Mouse (Mus musculus) liver, embryonic 14 days (tissue): ENCODE data around the gene Baz2a. TPM values are rescaled to one million over a fixed set of nuclear protein-coding genes. Genes with fewer than 3 reads are reported as not detected.

Source experiments
- polyA plus RNA-seq: library from polyadenylated mRNA; depleted of rRNA; stranded (reverse); fragments of >200 nt; gene quantifications from 2 replicates; pipeline ENCODE4 v1.2.3, GENCODE M21; 2012; rRNA removed

Gene Baz2a
- polyA plus RNA-seq = 9.0 and 10.6 TPM in 2 replicates

DNA sequence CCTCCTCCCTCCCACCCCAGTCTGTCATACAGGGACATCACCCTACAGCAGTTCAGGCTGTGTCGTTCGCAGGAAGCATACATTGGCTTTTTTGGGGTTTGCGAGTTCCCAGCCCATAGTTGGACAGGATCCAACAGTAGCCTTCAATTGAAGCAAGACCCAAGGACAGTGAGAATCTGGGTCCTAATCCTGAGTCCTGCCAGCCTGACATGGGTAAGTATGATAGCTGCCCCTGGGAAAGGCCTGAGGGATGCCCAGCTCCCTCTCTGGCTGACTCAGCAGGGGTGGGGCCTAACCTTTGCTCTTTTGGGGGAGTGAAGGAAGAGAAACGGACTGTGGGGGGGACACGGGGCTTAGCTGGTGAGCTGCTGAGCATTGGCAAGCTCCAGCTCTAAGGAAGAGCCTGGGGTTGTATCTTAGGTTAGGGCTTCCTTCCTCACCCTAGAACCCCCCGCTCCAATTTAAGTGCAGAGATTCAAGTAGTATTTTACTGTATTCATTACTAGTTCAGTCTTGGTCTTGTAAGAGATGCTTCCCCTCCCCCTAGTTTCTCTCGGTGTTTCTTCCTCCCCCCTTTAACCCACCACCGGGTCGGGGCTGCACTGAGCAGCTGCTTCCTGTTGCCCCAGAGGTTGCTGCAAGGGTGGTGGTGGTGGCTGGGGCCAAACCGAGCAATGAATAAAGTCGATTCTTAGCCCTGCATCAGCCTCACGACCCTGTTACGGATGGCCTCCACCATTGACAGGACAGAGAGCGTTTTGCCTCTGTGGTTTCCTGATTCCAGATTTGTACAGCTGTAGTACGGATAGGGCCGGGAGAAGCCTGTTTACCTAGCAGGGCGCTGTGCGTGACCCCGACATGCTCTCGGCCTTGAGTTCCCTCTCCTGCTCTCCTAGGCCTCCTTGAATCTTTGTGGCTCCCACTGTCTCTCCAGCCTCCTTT lies at the start of gene Baz2a:
Gene Baz2a (plus strand): TSS at position 14 of the 942 bp plus-strand sequence.

DNA sequence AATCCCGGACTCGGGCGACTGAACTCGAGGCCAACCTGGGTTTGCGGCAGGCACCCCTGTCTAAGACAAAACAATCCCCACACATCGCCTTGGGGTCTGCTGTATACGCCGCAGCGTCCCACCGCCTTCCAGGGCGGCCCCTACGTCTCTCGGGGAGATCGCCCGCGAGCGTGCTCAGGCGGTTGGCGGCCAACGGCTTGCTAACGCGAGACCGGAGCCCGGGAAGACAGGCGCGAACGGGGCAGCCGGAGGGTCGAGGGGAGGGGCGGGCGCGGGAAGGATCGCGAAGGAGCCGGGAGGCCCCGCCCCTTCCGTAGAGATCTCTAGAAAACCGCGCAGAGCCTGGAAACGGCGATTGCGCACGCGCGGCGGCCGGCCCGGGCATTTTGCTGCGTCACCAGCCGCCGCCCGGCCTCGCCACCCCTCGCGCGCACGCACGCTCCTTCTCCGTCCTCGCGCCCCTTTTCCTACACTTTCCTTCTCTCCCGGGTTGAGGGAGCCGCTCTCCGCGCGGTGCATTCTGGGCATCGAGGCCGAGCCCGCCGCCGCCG lies 32.7 kb upstream of the Baz2a start, which contains the start of gene Ptges3:
Gene Ptges3 (plus strand): TSS at position 354 of the 551 bp plus-strand sequence.

DNA sequence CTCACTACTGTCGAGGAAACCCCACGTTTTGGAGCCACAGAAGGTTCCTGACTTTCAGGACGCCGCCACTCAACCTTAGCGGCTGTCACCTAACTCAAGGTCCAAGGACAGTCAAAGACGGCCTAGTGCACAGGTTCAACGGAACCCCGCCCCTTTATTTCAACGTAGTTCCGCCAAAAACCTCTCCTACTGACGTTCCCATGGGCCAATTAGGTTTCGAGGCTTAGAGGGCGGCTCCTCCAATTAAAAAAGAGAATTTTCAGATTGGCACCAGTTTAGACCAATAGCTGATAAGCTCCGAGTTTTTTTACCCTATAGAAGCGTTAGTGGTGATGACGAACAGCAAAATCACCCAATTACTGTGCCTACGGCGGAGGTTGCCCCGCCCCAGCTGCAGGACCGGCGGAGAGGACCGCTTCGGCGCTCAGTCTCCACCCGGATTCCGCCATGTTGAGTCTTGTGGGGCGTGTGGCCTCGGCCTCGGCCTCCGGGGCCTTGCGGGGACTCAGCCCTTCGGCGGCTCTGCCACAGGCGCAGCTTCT lies 8.4 kb upstream of the Baz2a start, which contains the start of gene Atp5b:
Gene Atp5b (plus strand): TSS at position 394 of the 542 bp plus-strand sequence.

Other genes with a start within 250 kb of the Baz2a start
- gene Rdh19, start 241.6 kb upstream of the Baz2a start, polyA plus RNA-seq = 0.02 and 0.05 TPM in 2 replicates
- 0.09 and 0.12 TPM in 2 replicates for gene Rdh16f2, start 225.1 kb upstream of the Baz2a start, polyA plus RNA-seq
- gene Rdh7, start 202.8 kb upstream of the Baz2a start, polyA plus RNA-seq = 1.0 and 1.3 TPM in 2 replicates
- 0.02 TPM in 1 of 2 replicates, not detected in the other for gene Sdr9c7, start 193.1 kb upstream of the Baz2a start, polyA plus RNA-seq
- gene Hsd17b6, start 84.0 kb upstream of the Baz2a start, polyA plus RNA-seq = 0.10 TPM in 1 of 2 replicates, not detected in the other
- 45.2 and 51.2 TPM in 2 replicates for gene Prim1, start 76.4 kb upstream of the Baz2a start, polyA plus RNA-seq
- gene Naca, start 56.0 kb upstream of the Baz2a start, polyA plus RNA-seq = 343 and 396 TPM in 2 replicates
- gene Ptges3, start 32.6 kb upstream of the Baz2a start, polyA plus RNA-seq = 45.9 and 53.1 TPM in 2 replicates
- 942 and 1,051 TPM in 2 replicates for gene Atp5b, start 8.3 kb upstream of the Baz2a start, polyA plus RNA-seq
- gene Rbms2, start 88.7 kb downstream of the Baz2a start, polyA plus RNA-seq = 10.2 and 10.3 TPM in 2 replicates
- 4.7 and 5.8 TPM in 2 replicates for gene Gls2, start 102.9 kb downstream of the Baz2a start, polyA plus RNA-seq
- gene Spryd4, start 120.2 kb downstream of the Baz2a start, polyA plus RNA-seq = 11.3 and 14.6 TPM in 2 replicates
- 0.02 TPM in 2 replicates for gene Mip, start 134.3 kb downstream of the Baz2a start, polyA plus RNA-seq
- 11.7 and 14.6 TPM in 2 replicates for gene Timeless, start 140.5 kb downstream of the Baz2a start, polyA plus RNA-seq
- gene Apon, start 162.5 kb downstream of the Baz2a start, polyA plus RNA-seq = 0.76 and 0.77 TPM in 2 replicates
- gene Apof, start 177.1 kb downstream of the Baz2a start, polyA plus RNA-seq = 55.6 and 67.0 TPM in 2 replicates
- gene Stat2, start 179.0 kb downstream of the Baz2a start, polyA plus RNA-seq = 6.0 and 7.8 TPM in 2 replicates
- 0.05 and 0.07 TPM in 2 replicates for gene Il23a, start 207.2 kb downstream of the Baz2a start, polyA plus RNA-seq
- 11.6 and 14.5 TPM in 2 replicates for gene Pan2, start 211.8 kb downstream of the Baz2a start, polyA plus RNA-seq
- 40.1 and 42.6 TPM in 2 replicates for gene Cnpy2, start 230.9 kb downstream of the Baz2a start, polyA plus RNA-seq
- gene Cs, start 246.2 kb downstream of the Baz2a start, polyA plus RNA-seq = 77.6 and 86.0 TPM in 2 replicates